Mouse (Mus musculus) skeletal muscle tissue, adult 2 months (tissue): ENCODE measurements around the gene Iqgap2.

Experiments
- DNase-seq: peaks from one replicate; pipeline ENCODE4 v3.0.0-alpha.2; 2012; ENCODE audit warnings: low read depth, low spot score

Iqgap2 gene

GRCm38 (mm10) chr13:95779261-95779660 is 112.5 kb downstream of the Iqgap2 start:
- DNase-seq: no peak

DNA sequence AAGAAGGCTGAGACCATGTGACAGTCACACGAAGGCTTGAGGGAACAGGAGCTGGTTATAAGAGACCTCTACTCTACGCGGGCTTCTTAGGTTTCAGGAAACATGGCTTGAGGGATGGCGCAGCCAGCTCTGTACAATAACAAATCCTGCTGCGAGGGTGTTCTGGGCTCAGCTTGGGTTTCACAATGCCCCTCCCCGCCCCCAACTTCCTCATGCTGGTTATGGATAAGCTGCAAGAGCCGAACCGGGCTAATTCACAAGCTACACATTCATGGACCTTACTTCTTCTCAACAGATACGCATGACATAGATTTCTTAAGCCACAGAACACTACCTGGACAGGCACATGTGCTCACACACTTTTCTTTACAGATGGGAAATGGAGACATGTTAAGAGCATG is 113.0 kb downstream of the Iqgap2 start:
- no peak for DNase-seq

DNA sequence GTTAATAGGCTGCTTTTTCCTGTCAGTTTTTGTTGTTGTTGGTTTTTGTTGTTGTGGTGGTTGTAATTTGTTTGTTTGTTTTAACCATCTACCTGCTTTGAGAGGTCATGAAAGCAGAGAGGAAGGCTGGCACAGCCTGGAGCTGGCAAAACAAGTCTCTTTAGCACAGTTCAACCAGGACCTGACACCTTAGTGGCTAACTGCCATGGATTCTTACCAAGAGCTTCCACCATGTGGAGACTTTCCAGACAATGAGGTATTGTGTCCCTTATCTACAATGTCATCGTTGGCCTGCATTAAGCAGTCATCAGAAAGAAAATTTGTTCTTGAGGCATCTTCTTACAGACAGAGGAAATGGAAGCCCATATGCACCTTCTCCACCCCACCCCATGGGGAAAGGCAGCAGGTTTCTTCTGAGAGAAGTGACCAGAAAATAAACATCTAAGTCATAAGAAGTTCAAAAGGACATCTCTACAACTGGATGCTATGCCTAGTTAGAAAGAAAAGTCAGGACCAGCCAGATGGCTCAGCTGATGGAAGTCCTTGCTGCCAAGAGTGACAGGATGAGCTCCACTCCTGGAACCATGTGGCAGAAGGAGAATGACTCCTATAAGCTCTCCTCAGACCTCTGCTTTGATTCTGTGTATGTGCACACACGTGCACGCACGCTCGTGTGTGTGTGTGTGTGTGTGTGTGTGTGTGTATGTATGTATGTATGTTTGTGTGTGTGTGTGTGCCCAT is 113.9 kb downstream of the Iqgap2 start:
- DNase-seq: no peak

DNA sequence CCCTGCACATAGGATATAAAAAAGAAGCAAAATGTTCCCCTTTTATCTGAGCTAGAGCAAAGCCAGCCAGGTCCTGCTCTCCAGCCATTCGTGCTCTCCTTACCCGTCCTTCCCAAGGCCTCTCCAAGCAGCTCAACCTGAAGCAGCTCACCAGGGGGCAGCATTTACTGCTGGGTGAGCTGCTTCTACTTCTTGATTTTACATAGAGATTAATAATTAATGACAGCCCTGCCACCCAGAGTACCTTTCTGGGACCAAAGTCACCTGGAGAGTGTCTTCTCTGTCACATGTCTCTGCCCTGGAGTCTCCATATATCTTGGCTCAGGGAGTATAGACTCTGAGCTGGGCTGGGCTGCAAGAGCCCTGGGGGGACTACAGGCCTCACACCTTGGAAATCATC is 114.5 kb downstream of the Iqgap2 start:
- DNase-seq: peak; percentile 41

GRCm38 (mm10) chr13:95774966-95775696 is 116.6 kb downstream of the Iqgap2 start:
- DNase-seq: no peak

DNA sequence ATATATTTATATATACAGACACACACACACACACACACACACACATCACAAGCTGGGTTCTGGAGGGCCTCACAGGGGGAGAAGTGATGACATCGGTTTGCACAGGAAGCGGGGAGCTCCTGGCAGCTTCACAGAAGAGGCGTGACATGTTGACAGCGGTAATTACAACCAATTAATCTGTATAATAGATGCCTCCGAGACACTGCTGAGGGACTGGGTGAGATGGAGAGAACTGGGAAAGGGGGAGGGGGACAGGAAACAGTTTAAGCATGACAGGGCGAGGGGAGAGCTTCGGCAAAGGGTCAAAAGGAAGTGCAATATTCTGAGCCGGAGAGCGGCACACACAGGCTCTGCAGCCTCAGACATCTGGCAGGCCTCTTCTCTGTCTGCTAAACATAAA is 126.7 kb downstream of the Iqgap2 start:
- no peak for DNase-seq

DNA sequence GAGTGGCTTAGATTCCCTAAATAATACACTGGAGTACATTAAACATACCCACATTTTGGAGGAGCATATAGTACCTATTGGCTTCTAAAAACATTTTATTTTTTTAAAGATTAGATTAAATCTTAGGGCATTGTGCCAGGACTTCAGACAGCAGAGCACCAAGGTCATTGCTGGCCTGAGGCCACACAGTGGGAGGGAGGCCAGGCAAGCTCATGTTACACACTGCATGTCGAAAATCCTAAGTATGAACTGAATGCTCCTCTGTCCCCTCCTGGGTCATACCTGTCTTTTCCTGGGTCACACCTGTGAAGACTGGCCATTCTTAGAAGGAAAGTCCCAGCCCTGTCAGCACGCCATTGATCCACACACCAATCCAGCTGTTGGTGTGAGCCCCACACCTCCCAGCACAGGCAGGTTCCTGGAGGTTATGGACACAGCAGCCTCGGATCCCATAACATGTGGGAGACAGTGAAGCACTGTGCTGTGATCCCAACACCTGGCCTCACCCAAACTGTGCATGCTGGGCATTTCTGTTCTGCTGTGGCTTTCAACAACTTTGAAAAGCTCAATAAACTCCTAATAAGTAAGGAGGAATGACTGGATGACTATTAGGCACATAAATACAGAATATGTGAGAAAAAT is 127.7 kb downstream of the Iqgap2 start:
- DNase-seq: no peak

DNA sequence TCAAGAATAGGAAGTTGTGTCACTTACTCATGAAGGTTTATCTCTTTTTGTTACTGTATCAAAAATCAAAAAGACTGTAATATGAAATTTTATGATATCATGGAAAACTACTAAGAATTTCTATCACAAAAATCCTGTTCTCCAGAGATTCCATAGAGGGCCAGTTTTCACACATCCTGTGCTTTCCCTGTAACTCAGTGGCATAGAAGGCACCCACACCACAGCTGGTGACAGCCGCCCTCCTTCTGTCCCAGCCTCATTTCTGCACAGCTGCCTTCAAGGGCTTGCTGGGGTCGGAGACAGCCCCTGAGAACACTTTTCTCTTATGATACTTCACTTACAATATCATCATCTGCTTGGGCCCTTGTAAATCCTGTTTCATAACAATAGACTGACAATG is 131.9 kb downstream of the Iqgap2 start:
- no peak for DNase-seq

DNA sequence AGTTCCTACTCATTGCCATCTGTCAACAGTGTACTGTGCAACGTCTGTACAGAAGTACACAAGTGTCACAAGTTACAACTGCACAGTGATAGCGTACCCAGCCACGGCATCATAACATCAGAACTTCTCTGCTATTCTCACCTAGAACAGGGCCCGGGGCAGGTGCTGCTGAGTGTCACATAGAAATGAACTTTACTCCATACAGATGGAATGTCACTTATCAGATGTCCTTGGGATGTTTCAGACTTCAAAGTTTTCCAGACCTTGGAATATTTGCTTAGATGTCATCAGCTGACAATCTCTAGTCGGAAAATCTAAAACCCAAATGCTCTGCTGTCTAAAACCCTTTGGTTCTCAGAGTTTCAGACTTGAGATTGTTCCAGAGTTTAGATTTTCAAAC is 137.4 kb downstream of the Iqgap2 start:
- no peak for DNase-seq

DNA sequence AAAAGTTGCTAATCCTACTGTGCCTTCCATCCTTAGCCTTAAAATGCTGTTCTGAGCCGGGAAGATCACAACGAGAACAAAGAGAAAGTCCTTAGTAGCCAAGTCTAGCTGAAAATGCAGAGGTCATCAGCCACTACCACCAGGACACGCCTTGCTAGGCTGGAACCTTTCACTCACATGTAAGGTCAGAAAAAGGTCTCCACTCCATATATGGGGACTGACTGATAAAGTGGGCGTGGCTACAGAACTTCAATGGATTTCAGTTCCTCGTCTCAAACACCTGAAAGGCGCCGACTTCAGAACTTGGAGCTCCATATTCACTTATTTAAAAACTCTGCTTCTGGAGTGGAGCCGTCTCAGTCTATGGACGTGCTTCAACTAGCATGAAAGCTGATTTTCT is 139.3 kb downstream of the Iqgap2 start:
- DNase-seq: no peak

- DNase-seq: no peak
Measured at GRCm38 (mm10) chr13:95747541-95747940, 144.2 kb downstream of the Iqgap2 start.

DNA sequence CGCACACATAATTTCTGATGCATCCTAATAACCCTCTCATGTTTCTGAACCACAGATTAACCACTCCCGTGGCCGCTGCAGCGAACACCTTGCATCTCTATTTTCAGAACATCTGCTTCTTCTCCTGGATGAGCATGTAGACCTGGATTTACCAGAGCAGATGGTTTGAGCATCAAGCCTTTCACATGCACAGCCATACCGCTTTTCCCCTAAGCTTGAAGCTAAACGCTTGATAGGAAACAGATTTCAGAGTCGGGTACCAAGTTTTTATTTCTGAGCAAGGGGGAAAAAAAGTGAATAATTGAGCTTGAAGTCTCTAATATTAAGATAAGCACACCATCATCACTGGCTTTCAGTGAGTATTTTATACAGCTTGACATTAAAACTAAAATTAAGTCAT is 144.6 kb downstream of the Iqgap2 start:
- DNase-seq: no peak

DNA sequence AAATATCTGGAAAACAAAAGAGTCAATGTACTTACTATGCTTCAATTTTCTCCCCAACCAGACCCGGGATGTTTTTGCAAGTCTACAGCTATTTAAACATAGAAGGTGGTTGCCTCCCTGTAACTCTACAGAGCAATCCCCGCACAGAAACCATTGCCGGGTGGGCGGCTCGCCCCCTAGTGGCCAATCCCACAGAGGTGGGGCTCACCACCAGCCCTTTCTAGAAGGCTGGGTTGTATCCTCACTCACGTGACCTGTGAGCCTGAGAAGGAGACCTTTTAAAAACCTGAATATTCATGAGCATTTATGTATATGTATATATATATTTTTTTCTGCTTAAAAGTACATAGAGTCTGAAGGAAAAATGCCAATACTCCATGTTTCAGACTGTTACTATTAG is 145.2 kb downstream of the Iqgap2 start:
- no peak for DNase-seq

GRCm38 (mm10) chr13:95745451-95745850 is 146.3 kb downstream of the Iqgap2 start:
- DNase-seq: no peak

DNA sequence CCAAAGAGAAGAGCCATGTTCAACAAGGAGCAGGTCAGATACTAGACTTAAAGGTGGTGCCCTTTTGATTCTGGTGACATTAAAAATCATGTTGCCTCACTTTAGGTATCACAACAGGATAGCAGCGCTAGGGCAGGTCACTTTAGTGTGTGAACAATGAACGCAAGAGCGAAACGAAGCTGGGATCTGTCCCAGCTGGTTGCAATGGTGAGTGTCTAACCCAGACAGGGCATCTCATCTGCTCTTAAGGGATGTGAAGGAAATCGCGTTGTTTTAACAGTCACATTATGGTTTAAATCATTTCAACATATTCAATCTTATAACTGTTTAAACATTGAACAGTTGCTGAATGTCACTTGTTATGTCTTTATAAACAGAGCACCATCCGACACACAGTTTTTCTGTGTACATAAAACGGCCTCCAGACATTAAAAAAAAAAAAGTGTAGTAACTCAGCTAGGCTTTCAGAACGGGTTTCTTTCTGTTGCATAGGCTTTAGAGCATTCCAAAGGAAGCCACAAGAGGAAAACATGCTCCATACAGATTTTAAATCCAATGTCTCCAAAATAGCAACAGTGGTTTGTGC is 148.7 kb downstream of the Iqgap2 start:
- DNase-seq: no peak

GRCm38 (mm10) chr13:95741813-95742689 is 149.7 kb downstream of the Iqgap2 start:
- DNase-seq: no peak

DNA sequence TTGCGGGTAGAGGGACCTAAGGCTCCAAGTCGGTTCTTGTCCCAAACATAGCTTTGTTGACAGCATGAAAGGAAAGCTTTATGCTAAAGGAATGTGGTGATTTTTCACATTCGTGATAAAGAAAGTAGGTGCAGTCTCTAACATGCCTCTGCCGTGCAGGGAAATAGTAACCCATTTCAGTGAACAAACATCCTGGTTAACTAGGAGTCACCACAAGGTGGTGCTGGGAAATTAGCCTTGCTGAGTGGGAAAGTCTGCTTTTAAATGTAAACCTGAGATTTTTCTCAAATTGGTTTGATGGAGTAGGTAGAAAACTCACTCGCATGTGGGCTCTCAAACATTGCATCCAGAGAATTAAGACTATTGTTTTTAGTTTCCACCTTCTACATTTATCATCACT is 152.1 kb downstream of the Iqgap2 start:
- no peak for DNase-seq

DNA sequence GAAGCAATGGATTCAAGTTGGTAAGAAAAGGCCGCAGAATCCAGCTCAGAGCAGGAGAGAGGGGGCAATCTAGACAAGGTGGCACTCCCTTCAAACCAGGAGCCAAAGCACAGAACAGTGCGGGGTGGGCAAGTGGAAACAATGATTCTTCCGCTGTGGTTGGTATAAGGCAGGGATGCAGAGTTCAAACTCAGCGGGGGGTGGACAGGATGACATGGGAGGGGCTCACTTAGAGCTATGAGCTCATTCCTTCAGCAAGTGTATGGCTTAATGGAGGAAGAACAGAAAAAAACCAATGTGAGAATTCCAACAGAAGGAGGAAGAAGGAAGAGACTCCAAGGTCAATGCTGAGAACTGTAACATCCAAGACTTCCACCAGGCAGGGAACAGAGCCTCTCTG is 161.2 kb downstream of the Iqgap2 start:
- no peak for DNase-seq

- DNase-seq: peak; percentile 28
Measured at GRCm38 (mm10) chr13:95719320-95720232, 172.1 kb downstream of the Iqgap2 start.

- no peak for DNase-seq
Measured at GRCm38 (mm10) chr13:95715356-95715755, 176.4 kb downstream of the Iqgap2 start.
